Mouse (Mus musculus) spleen, adult 2 months (tissue): ENCODE results near the gene Pafah1b2. TPM values are rescaled to one million over a fixed set of nuclear protein-coding genes. Genes with fewer than 3 reads are reported as not detected.

Experiments used
- DNase-seq, 2 experiments: peaks; one replicate each; pipeline versions ENCODE4 v3.0.0 to v3.0.0-alpha.2; 2012 to 2021; ENCODE audit warnings: low spot score in 2 of 2, low read depth in 1 of 2
- H3K27ac ChIP-seq: fragments of 200-500 bp; 2 replicates; pipeline ENCODE4 v1.5.1; 2012; ENCODE audit warnings: low read length, inconsistent platforms; ENCODE audit not compliant: insufficient read depth
- H3K27me3 ChIP-seq: fragments of 200-500 bp; 2 replicates; pipeline ENCODE4 v1.6.1; 2012; ENCODE audit warnings: mild to moderate bottlenecking, moderate library complexity, low read length, inconsistent platforms; ENCODE audit not compliant: control insufficient read depth, insufficient read depth
- H3K36me3 ChIP-seq: fragments of 200-500 bp; 2 replicates; pipeline ENCODE4 v1.6.1; 2012; ENCODE audit warnings: mild to moderate bottlenecking, low read length, inconsistent platforms; ENCODE audit not compliant: control insufficient read depth, insufficient read depth
- H3K4me1 ChIP-seq: fragments of 200-500 bp; 2 replicates; pipeline ENCODE4 v1.6.1; 2011; ENCODE audit warnings: inconsistent platforms; ENCODE audit not compliant: control insufficient read depth, insufficient read depth, insufficient read length
- H3K4me3 ChIP-seq: fragments of 200-500 bp; 2 replicates; pipeline ENCODE4 v1.5.1; 2011; ENCODE audit warnings: mild to moderate bottlenecking, inconsistent platforms; ENCODE audit not compliant: insufficient read depth, insufficient read length; ENCODE audit errors: extremely low read depth
- CTCF ChIP-seq: fragments of 200-500 bp; IDR thresholded peaks from 2 replicates; pipeline ENCODE4 v1.5.1; 2011; ENCODE audit warnings: mild to moderate bottlenecking, inconsistent platforms; ENCODE audit not compliant: insufficient read depth, insufficient read length, insufficient replicate concordance; ENCODE audit errors: extremely low read depth
- POLR2A ChIP-seq: fragments of 200-500 bp; IDR thresholded peaks from 2 replicates; pipeline ENCODE4 v1.6.1; 2011; ENCODE audit warnings: low read depth, low read length, inconsistent platforms
- WGBS: fragments of 180-500 bp; shearing (Covaris S2); methylation state at CpG from one replicate; pipeline ENCODE4 v1.1.7; 2018; 5-methylcytosine and 5-hydroxymethylcytosine counted together
- polyA plus RNA-seq: library from polyadenylated mRNA; depleted of rRNA; stranded (reverse); fragments of >200 nt; gene quantifications from 2 replicates; pipeline ENCODE4 v1.2.3, GENCODE M21; 2012

The Pafah1b2 gene
- polyA plus RNA-seq, 1 experiment: 12.1 TPM

- no peaks in the 10 kb centered on the region for H3K36me3 ChIP-seq
- peaks cover 7% of the 10 kb centered on the region; the same call in 1 of the 2 replicates for H3K4me1 ChIP-seq
- 28% methylated on average over 8 of the region's 8 CpGs for WGBS
Measured at GRCm38 (mm10) chr9:46027994-46028393, 15.5 kb upstream of the Pafah1b2 start.

GRCm38 (mm10) chr9:46026058-46026849, 13.8 kb upstream of the Pafah1b2 start:
- no peak overlapping the region for H3K27ac ChIP-seq
- DNase-seq: no peak
- H3K36me3 ChIP-seq: no peaks in the 10 kb centered on the region
- WGBS: 71% methylated on average over 9 of the region's 9 CpGs
- H3K4me3 ChIP-seq: no peak overlapping the region
- no peaks in the 10 kb centered on the region for H3K27me3 ChIP-seq
- TF ChIP-seq CTCF (no peak), POLR2A (no peak)
- H3K4me1 ChIP-seq: peaks cover 2% of the 10 kb centered on the region; the same call in 1 of the 2 replicates

More at GRCm38 (mm10) chr9:46027994-46028393, 15.5 kb upstream of the Pafah1b2 start:
- DNase-seq: no peak
- no peaks in the 10 kb centered on the region for H3K27me3 ChIP-seq
- no peak overlapping the region for H3K4me3 ChIP-seq
- TF ChIP-seq CTCF: no peak
- TF ChIP-seq POLR2A: no peak
- H3K27ac ChIP-seq: no peak overlapping the region

- Histone ChIP-seq H3K36me3 (no peaks in the 10 kb centered on the region), H3K27me3 (no peaks in the 10 kb centered on the region), H3K4me1 (peaks cover 2% of the 10 kb centered on the region; the same call in 1 of the 2 replicates), H3K4me3 (no peak overlapping the region), H3K27ac (no peak overlapping the region)
- 97% methylated on average over 11 of the region's 11 CpGs for WGBS
- TF ChIP-seq CTCF: no peak
- TF ChIP-seq POLR2A: no peak
- no peak for DNase-seq
Measured at GRCm38 (mm10) chr9:46023591-46023990, 11.1 kb upstream of the Pafah1b2 start.

DNA sequence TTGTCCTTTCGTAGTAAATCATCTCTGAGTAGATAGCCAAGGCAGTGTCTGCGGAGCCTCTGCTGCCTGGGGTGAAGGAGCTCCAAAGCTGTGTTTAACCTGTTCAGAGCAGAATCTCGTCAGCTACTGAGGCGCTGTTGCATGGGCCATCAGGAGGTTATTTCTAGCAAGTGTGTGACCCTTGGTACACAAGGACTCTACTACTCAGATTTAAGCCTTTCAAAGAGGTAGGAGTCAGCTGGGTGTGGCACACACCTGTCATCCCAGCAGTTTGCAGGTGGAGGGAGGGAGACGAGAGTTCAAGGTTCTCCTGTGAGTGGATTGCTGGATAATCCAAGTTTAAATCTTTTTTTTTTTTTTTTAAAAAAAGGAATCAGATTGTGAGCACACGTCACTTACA, 7.5 kb upstream of the Pafah1b2 start:
- no peaks in the 10 kb centered on the region for H3K36me3 ChIP-seq
- no peak overlapping the region for H3K27ac ChIP-seq
- WGBS: 88% methylated on average over 6 of the region's 6 CpGs

DNA sequence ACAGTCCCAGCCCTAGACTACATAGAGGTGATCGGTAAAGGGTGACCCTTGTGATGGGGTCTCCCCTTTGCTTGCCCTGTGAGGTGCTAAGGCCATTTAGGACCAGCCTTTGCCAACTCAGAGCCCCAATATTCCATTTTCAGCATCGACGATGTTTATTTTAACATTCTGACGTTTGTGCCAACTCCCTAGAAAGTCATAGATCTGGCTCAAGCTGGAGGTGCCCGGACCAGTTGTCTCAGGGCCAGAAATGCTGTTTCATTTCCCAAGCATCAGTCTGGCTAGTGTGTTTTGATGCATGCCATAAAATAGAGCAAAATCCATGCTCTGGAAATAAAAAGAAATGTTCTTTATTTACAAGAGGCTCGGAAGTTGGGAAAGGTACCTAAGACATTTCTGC, 5.8 kb upstream of the Pafah1b2 start:
- TF ChIP-seq POLR2A (no peak), CTCF (no peak)
- H3K27ac ChIP-seq: no peak overlapping the region
- H3K27me3 ChIP-seq: no peaks in the 10 kb centered on the region
- WGBS: 91% methylated on average over 6 of the region's 6 CpGs
- no peaks in the 10 kb centered on the region; the same call in 1 of the 2 replicates for H3K4me1 ChIP-seq
- DNase-seq: no peak
- no peak overlapping the region for H3K4me3 ChIP-seq
- no peaks in the 10 kb centered on the region for H3K36me3 ChIP-seq

More for the DNA sequence above, 7.5 kb upstream of the Pafah1b2 start:
- no peaks in the 10 kb centered on the region for H3K27me3 ChIP-seq
- H3K4me3 ChIP-seq: no peak overlapping the region
- TF ChIP-seq POLR2A (no peak), CTCF (no peak)
- no peaks in the 10 kb centered on the region for H3K4me1 ChIP-seq
- DNase-seq: no peak

DNA sequence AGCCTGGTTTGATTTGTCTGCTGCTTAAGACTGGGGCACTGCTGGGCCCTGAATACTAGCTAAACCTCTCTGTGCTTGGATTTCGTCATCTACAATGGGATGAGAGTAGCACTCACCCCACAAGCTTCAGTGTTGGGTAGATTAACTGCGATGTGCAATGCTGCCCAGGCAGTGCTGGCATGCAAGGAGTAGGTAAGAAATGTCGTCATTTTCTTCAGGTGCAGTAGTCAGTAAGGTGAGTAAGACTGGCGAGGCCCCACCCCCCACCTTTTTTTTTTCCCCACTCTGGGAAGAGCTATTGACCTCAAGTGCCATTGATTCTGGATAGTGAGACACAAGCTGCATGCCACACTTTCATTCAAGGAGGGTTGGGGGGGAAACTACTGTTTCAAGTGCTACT, 3.9 kb upstream of the Pafah1b2 start:
- H3K4me3 ChIP-seq: no peak overlapping the region
- WGBS: 92% methylated on average over 4 of the region's 4 CpGs
- TF ChIP-seq CTCF (no peak), POLR2A (no peak)
- no peaks in the 10 kb centered on the region for H3K27me3 ChIP-seq
- DNase-seq: no peak
- H3K36me3 ChIP-seq: no peaks in the 10 kb centered on the region
- peaks cover 2% of the 10 kb centered on the region; the same call in 1 of the 2 replicates for H3K4me1 ChIP-seq
- no peak overlapping the region for H3K27ac ChIP-seq

GRCm38 (mm10) chr9:46015831-46016230, 3.3 kb upstream of the Pafah1b2 start:
- no peak for DNase-seq
- H3K27ac ChIP-seq: no peak overlapping the region
- H3K4me1 ChIP-seq: peaks cover 2% of the 10 kb centered on the region; the same call in 1 of the 2 replicates
- no peak for TF ChIP-seq POLR2A
- no peak for TF ChIP-seq CTCF
- WGBS: 73% methylated on average over 9 of the region's 9 CpGs
- no peaks in the 10 kb centered on the region for H3K27me3 ChIP-seq
- H3K4me3 ChIP-seq: no peak overlapping the region
- H3K36me3 ChIP-seq: no peaks in the 10 kb centered on the region
